Mouse (Mus musculus): Measurements from ENCODE around the gene Cnot3.

DNA sequence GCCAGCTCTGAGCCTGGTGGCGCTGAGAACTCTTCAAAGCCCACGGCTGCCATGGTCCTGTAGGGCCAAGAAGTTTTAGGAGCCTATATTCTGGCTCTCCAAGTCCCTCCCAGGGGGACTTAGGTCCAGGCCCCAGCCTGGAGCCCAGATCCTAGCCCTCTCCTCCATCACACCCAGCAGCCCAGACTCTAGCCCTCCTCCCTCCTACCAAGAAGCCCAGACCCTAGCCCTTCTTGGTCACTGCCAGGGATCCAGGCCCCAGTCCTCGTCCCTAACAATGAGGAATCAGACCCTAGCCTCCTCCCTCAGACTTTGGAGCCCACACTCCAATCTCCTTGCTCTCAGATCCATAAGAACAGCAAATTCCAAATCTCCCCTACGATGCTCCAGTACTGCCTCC, 16.0 kb upstream of the Cnot3 start:
- TF ChIP-seq CTCF (IDR thresholded peaks at IDR 0.05; ENCODE audit: extremely low read depth, insufficient read length, insufficient replicate concordance, low read depth, low read length) (no peak), POLR2A (IDR thresholded peaks at IDR 0.05; ENCODE audit: low read depth, low read length) (no peak)

All from small intestine, adult 2 months (tissue).